Mouse (Mus musculus) forebrain, embryonic 12.5 days (tissue): Measurements from ENCODE around the gene Slc5a11. TPM values are rescaled to one million over a fixed set of nuclear protein-coding genes. Genes with fewer than 3 reads are reported as not detected.

Experiments
- ATAC-seq: fragments of 200-750 bp; cut with Nextera tagmentation; 2 replicates; pipeline ENCODE4 v1.8.0; 2017; ENCODE audit warnings: moderate TSS enrichment; ENCODE audit not compliant: low FRiP score
- H3K27ac ChIP-seq: fragments of 300-500 bp; sonication (generic); 2 replicates; pipeline ENCODE4 v1.5.1; 2016; ENCODE audit warnings: mild to moderate bottlenecking
- H3K27me3 ChIP-seq: fragments of 300-500 bp; sonication (generic); 2 replicates; pipeline ENCODE4 v1.6.1; 2016; ENCODE audit warnings: mild to moderate bottlenecking
- H3K36me3 ChIP-seq: fragments of 300-500 bp; sonication (generic); replicated peaks from 2 replicates; pipeline ENCODE4 v1.6.1; 2016; ENCODE audit warnings: mild to moderate bottlenecking
- H3K4me1 ChIP-seq: fragments of 300-500 bp; sonication (generic); 2 replicates; pipeline ENCODE4 v1.6.1; 2016
- H3K4me2 ChIP-seq: fragments of 300-500 bp; sonication (generic); 2 replicates; pipeline ENCODE4 v1.6.1; 2016; ENCODE audit warnings: mild to moderate bottlenecking, moderate library complexity
- H3K4me3 ChIP-seq: fragments of 300-500 bp; sonication (generic); replicated peaks from 2 replicates; pipeline ENCODE4 v1.5.1; 2016; ENCODE audit warnings: mild to moderate bottlenecking
- H3K9ac ChIP-seq: fragments of 300-500 bp; sonication (generic); 2 replicates; pipeline ENCODE4 v1.6.1; 2016; ENCODE audit warnings: mild to moderate bottlenecking
- H3K9me3 ChIP-seq: fragments of 300-500 bp; sonication (generic); 2 replicates; pipeline ENCODE4 v1.6.1; 2016
- WGBS: fragments of 180-500 bp; shearing (Covaris S2); methylation state at CpG from one replicate; pipeline ENCODE4 v1.1.7; 2016; 5-methylcytosine and 5-hydroxymethylcytosine counted together
- polyA plus RNA-seq: library from polyadenylated mRNA; unstranded; fragments of >200 nt; fragmentation: Nextera tagmentation; extraction: Ambion mirVana; gene quantifications from 2 replicates; pipeline ENCODE4 v1.2.1, GENCODE M21; 2016

The Slc5a11 gene
- polyA plus RNA-seq, 1 experiment from 2014 or later, result 0.11 TPM

DNA sequence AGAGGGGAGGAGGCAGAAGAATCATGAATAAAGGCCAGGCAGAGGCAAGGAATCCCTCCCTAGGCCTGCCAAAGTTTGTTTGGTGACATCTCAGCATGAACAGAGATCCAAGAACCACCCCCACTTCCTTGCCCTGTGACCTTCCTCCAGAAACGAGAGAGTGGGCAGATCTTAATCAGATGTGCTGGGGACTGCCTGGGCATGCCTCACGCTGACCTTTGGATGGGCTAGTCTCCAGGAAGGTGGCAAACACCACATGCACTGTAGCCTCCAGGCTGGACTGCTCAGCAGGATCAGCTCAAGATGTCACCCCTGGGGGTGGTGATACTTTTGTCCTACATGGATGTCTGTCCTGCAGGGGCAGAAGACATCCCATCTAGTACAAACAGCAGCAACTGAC, 33.6 kb downstream of the Slc5a11 start:
- no peak overlapping the region for H3K27ac ChIP-seq
- no peaks in the 10 kb centered on the region for H3K9me3 ChIP-seq
- H3K4me2 ChIP-seq, result no peak overlapping the region
- H3K9ac ChIP-seq, result no peak overlapping the region
- WGBS, result 84% methylated on average over 2 of the region's 2 CpGs
- no peak for ATAC-seq
- no peaks in the 10 kb centered on the region for H3K4me1 ChIP-seq
- H3K36me3 ChIP-seq, result no peaks in the 10 kb centered on the region
- H3K4me3 ChIP-seq, result no peak overlapping the region
- no peaks in the 10 kb centered on the region for H3K27me3 ChIP-seq

DNA sequence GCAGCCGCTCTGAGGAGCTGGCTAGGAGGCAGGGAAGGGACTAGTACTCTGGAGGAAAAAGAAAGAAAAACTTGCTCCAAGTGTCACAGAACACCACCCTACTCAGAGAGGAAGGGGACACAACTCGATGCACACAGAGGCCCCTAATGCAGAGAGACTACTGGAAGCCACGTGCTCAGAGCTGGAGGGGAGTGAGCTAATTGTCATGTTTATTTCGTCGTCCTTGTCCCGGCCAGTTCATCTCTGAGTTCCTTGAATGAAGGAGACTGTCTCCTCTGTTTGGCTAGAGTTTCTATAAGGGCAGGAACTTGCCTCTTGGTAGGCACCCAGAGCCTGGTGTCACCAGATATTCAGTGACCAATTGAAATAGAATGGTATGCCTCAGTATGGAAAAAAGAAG, 36.8 kb downstream of the Slc5a11 start:
- ATAC-seq, result no peak
- Histone ChIP-seq H3K4me2 (no peak overlapping the region), H3K36me3 (no peaks in the 10 kb centered on the region), H3K9ac (no peak overlapping the region), H3K4me3 (no peak overlapping the region), H3K27me3 (no peaks in the 10 kb centered on the region), H3K9me3 (no peaks in the 10 kb centered on the region), H3K27ac (no peak overlapping the region), H3K4me1 (no peaks in the 10 kb centered on the region)
- WGBS, result 58% methylated on average over 6 of the region's 6 CpGs

DNA sequence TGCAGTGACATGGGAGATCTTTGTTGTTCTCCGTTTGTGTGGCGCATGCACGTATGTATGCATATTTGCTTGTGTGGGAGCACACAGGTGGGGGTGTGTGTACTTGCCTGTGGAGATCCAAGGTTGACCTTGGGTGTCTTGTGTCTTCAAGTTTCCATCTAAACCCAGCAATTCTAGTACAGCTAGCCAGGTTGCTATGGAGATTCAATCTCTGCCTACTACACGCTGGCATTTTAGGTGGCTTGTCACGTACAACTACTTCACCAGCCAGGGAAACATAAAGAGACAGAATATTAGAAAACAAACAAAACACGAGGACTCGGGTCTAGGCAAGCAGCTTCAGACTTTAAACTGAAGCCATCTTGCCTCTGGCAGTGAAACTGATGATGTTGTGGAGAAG, 38.8 kb downstream of the Slc5a11 start:
- no peak for ATAC-seq
- no peak overlapping the region for H3K4me2 ChIP-seq
- WGBS, result 80% methylated on average over 7 of the region's 7 CpGs
- no peak overlapping the region for H3K4me3 ChIP-seq
- H3K36me3 ChIP-seq, result no peaks in the 10 kb centered on the region
- no peak overlapping the region for H3K27ac ChIP-seq
- no peaks in the 10 kb centered on the region for H3K9me3 ChIP-seq
- H3K9ac ChIP-seq, result no peak overlapping the region
- no peaks in the 10 kb centered on the region for H3K27me3 ChIP-seq
- H3K4me1 ChIP-seq, result no peaks in the 10 kb centered on the region

DNA sequence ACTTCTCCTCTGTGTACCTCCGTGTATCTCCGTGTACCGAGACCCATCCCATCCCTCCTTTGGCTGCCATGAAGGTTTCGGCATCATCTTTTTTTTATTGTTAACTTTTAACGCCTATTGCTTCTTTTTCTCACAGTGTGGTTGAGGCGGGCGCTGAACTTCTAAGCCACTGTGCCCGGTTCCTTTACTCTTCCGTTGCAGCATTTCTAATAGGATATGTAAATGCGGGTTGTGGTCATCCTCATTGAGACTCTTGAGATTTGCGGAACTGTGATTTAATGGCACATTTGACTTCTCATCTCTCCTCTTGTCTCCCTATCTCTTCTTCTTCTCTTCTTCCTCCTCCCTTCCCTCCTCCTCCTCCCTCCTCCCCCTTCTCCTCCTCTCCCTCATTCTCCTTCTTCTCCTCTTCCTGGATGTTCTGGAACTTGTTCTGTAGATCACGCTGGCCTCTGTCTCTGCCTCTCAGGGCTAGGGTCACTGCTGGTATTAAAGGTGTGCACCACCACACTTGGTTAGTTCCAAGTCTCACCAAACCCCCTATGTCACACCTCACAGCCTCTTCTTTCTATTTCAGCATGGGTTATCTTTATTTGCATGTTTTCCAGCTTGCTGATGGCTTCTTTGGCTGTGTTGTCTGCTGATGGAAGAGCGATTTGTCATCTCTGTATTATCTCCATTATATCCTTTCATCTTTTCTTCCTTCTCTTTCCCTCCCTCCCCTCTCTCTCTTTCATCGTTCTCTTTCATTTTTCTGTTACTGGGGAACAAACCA, 39.8 kb downstream of the Slc5a11 start:
- Histone ChIP-seq H3K27ac (no peak overlapping the region), H3K4me2 (no peak overlapping the region), H3K4me3 (no peak overlapping the region), H3K27me3 (no peaks in the 10 kb centered on the region), H3K4me1 (no peaks in the 10 kb centered on the region), H3K36me3 (no peaks in the 10 kb centered on the region), H3K9me3 (no peaks in the 10 kb centered on the region), H3K9ac (no peak overlapping the region)
- WGBS, result 92% methylated on average over 14 of the region's 14 CpGs
- ATAC-seq, result no peak

DNA sequence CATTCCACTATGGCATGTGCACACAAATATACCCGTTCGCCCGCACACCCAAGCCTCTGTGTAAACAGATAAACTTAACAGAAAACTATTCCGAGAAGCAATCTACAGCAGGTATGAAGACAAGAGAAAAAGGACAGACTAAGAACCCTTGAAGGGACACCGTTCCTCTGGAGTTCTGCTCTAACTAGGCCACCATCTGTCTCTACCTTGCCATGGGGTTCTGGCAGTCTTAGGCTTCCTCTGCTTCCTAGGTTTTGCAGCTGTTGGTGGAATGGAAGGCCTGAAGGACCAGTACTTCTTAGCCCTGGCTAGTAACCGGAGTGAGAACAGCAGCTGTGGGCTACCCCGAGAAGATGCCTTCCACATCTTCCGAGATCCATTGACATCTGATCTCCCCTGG, 43.5 kb downstream of the Slc5a11 start:
- no peak overlapping the region for H3K4me2 ChIP-seq
- H3K9me3 ChIP-seq, result no peaks in the 10 kb centered on the region
- no peak overlapping the region for H3K9ac ChIP-seq
- no peaks in the 10 kb centered on the region for H3K36me3 ChIP-seq
- no peaks in the 10 kb centered on the region for H3K27me3 ChIP-seq
- H3K4me1 ChIP-seq, result no peaks in the 10 kb centered on the region
- H3K27ac ChIP-seq, result no peak overlapping the region
- WGBS, result 93% methylated on average over 8 of the region's 8 CpGs
- ATAC-seq, result no peak
- no peak overlapping the region for H3K4me3 ChIP-seq

DNA sequence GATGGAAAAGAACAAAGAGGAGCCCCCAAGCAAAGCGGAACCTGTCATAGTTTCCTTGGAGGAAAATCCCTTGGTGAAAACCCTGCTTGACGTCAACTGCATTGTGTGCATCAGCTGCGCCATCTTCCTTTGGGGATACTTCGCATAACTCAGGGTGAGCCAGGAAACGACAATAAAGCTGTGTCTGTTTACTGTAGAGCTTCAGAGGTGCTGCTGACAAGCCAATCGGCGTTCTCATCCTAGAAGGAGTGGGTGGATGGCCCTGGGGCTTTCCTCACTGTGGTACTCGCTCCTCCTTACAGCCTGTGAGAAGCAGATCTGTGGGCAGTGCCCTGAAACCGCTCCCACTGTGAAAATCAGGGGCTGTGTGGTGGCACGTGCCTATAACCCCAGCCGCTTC, 58.5 kb downstream of the Slc5a11 start:
- Histone ChIP-seq H3K9me3 (no peaks in the 10 kb centered on the region), H3K4me2 (no peak overlapping the region), H3K4me3 (no peak overlapping the region), H3K9ac (no peak overlapping the region), H3K27me3 (no peaks in the 10 kb centered on the region), H3K4me1 (peaks cover 2% of the 10 kb centered on the region; the same call in 1 of the 2 replicates), H3K27ac (no peak overlapping the region), H3K36me3 (peaks cover 6% of the 10 kb centered on the region; the same call in 1 of the 2 replicates)
- WGBS, result 77% methylated on average over 11 of the region's 11 CpGs
- no peak for ATAC-seq

DNA sequence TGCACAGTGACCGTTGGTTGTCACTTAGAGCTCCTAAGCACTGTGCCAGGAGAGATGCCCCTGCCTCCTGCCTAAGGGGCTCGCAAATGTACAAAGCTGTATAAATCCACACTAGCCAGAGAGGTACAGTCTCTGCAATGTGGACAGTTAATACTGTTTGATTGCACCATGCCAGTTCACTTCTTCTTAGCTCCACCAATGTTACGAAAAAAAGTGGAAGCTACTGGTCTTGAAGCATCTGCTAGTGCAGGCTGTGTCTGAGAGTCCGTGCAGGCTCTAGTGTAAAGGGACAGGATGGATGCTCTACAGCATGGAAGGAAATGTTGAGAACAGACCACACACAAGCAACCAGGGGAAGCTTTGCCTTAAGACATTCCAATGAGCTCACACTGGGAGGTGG, 62.0 kb downstream of the Slc5a11 start:
- Histone ChIP-seq H3K9ac (no peak overlapping the region), H3K27ac (no peak overlapping the region), H3K4me3 (no peak overlapping the region), H3K4me1 (peaks cover 2% of the 10 kb centered on the region; the same call in 1 of the 2 replicates), H3K9me3 (no peaks in the 10 kb centered on the region), H3K36me3 (peaks cover 27% of the 10 kb centered on the region), H3K4me2 (no peak overlapping the region), H3K27me3 (no peaks in the 10 kb centered on the region)
- WGBS, result 92% methylated on average over 4 of the region's 4 CpGs
- ATAC-seq, result no peak

DNA sequence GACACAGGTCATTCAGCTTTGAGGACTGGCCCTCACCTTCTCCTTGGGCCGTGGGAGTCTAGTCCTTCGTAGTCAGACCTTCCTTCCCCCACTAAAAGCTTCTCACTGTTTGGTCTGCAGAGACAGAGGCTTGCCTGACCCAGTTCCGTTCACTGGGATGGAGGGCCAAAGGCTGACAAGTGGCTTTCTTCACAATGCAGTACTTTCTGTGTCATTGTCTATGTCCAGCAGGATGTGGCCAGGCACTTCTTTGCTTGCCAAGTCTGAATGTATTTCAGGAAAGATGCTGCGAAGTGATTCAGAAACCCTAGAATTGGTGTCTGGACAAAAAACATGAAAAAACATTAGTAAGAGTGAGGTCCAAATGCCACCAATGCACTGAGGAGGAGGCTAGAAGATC, 65.2 kb downstream of the Slc5a11 start:
- Histone ChIP-seq H3K4me1 (no peaks in the 10 kb centered on the region), H3K27me3 (no peaks in the 10 kb centered on the region), H3K27ac (no peak overlapping the region), H3K4me3 (no peak overlapping the region), H3K9me3 (no peaks in the 10 kb centered on the region), H3K36me3 (peaks cover 27% of the 10 kb centered on the region), H3K4me2 (no peak overlapping the region), H3K9ac (no peak overlapping the region)
- no peak for ATAC-seq
- 92% methylated on average over 4 of the region's 4 CpGs for WGBS

DNA sequence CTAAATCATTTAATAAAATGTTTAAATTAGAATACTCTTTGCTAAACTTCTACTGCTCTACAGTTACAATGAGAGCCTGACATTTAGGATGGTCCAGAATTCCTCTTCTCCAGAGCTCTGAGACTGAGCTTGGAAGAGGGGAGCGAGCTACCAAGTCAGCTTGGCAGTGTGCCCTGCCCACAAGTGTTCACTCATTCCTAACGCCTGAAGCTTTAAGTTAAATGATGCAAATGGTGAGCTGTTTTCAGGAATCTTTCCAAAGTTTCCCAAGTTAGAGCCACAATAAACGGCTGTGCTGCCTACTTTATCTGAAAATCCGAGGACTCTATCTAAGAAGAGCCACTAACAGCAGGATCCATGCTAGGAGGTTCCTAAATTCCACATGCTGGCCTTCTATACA, 69.2 kb downstream of the Slc5a11 start:
- H3K9ac ChIP-seq, result no peak overlapping the region
- no peaks in the 10 kb centered on the region for H3K4me1 ChIP-seq
- H3K27ac ChIP-seq, result no peak overlapping the region
- 89% methylated on average over 4 of the region's 4 CpGs for WGBS
- no peaks in the 10 kb centered on the region for H3K27me3 ChIP-seq
- no peak overlapping the region for H3K4me2 ChIP-seq
- no peak overlapping the region for H3K4me3 ChIP-seq
- no peaks in the 10 kb centered on the region for H3K9me3 ChIP-seq
- peaks cover 43% of the 10 kb centered on the region for H3K36me3 ChIP-seq
- no peak for ATAC-seq

DNA sequence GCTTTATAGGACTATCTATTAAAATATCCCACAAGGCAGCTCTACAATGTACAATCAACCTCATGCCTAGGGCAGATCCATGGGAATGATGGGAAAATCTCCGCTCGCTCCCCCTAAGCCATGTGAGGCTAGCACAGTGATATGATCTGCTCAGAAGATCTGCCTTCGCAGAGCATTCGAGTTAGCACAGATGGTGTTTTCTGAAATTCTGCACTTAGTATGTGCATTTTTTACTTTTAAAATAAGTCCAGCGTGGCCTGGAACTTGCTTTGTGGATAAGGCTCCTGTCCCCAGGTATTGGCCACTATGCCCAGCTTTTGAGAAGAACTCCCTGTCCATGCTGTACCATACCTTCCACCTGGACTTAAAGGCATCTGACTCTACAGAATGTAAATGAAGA, 71.3 kb downstream of the Slc5a11 start:
- H3K27ac ChIP-seq, result no peak overlapping the region
- no peak for ATAC-seq
- no peaks in the 10 kb centered on the region for H3K4me1 ChIP-seq
- no peak overlapping the region for H3K9ac ChIP-seq
- no peaks in the 10 kb centered on the region for H3K9me3 ChIP-seq
- no peak overlapping the region for H3K4me3 ChIP-seq
- no peaks in the 10 kb centered on the region for H3K27me3 ChIP-seq
- WGBS, result 97% methylated on average over 5 of the region's 5 CpGs
- no peak overlapping the region for H3K4me2 ChIP-seq
- peaks cover 47% of the 10 kb centered on the region for H3K36me3 ChIP-seq

DNA sequence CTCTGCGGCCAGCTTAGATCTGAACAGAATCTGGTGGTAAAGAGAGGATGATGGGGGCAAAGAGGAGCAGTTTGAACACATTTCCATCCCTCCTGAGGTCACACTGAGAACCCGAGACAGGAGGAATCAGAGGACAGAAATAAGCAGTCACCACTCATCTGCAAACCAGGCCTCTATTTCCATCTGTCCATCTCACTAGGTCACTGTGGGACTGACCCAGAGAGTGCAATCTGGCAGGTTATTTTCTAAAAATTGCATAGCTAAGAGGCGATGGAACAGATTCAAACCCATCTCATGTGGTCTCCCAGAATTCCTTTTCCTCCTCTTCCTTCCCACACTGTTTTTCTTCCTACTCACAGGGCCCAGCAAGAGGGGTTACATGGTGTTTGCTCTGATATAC, 73.3 kb downstream of the Slc5a11 start:
- Histone ChIP-seq H3K4me2 (no peak overlapping the region), H3K9ac (no peak overlapping the region), H3K36me3 (peaks cover 66% of the 10 kb centered on the region), H3K27ac (no peak overlapping the region), H3K27me3 (no peaks in the 10 kb centered on the region), H3K4me1 (no peaks in the 10 kb centered on the region), H3K9me3 (no peaks in the 10 kb centered on the region), H3K4me3 (no peak overlapping the region)
- no peak for ATAC-seq
- WGBS, result 94% methylated on average over 3 of the region's 3 CpGs

DNA sequence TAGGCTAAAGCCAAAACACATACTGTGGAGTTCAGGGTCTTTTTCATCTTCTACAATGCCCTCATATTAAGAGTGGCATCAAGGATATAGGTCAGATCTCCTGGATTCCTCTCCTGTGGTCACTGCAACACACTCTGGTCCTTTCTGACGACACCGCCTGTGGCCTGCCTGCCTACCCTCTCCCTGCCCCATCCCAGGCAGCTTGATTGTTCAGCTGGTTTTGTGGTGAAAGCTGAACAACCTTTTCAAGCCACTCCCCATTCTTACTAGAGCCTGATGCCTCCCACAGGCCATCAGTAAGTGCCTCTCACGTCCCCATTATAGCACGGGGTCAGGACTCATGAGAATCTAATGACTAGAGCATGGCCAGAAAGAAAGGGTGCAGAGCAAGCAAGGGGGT, 74.6 kb downstream of the Slc5a11 start:
- Histone ChIP-seq H3K4me1 (no peaks in the 10 kb centered on the region), H3K27me3 (no peaks in the 10 kb centered on the region), H3K4me2 (no peak overlapping the region), H3K27ac (no peak overlapping the region), H3K9ac (no peak overlapping the region), H3K4me3 (no peak overlapping the region), H3K36me3 (peaks cover 77% of the 10 kb centered on the region), H3K9me3 (no peaks in the 10 kb centered on the region)
- no peak for ATAC-seq
- WGBS, result 76% methylated on average over 4 of the region's 4 CpGs

DNA sequence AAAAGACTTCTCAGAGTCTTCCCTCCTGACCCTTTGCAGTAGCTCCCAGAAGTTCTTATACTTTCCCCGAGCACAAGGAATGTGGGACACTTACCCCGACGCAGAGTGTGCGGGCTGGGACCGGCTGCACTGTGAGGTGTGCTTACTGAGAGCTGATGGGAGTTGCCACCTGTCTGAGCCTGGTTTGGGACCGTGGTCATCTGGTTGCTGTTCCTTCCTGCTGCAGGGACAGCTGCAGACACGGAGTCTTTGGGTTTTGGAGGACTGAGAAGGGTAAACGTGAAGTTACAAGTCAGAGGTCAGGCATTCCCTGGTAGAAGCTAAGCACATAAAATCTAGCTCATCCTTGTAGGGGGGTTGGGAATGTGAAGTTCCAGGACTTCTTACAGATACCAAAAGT, 77.4 kb downstream of the Slc5a11 start:
- ATAC-seq, result no peak
- Histone ChIP-seq H3K4me1 (no peaks in the 10 kb centered on the region), H3K36me3 (peaks cover 83% of the 10 kb centered on the region), H3K9me3 (no peaks in the 10 kb centered on the region), H3K4me2 (no peak overlapping the region), H3K27me3 (no peaks in the 10 kb centered on the region), H3K9ac (no peak overlapping the region), H3K27ac (no peak overlapping the region), H3K4me3 (no peak overlapping the region)
- 92% methylated on average over 8 of the region's 8 CpGs for WGBS
